Comparison of ENCODE assay signal across 17 mouse cellular contexts in the genomic region with DNA sequence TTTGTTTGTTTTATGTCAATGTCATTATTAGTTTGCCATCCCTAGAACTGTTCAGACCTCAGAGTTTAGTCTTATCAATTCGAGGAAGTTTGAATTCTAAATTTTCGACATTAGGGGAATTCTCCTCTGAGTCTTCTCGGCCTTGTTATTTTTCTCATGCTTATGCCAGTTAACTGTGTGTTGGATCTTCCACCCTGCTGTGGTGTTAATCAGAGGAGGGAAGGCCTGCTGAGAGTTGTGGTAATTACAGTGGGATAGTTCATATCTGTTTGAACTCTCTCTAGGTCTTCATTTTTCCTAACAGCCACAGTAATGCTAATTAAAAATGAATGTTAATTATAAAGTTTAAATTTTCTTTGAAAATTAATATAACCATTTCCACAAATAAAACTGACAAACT.
"Had no signal": no experiment of that assay in that cellular context is flagged by ENCODE, and none has a peak within 500 bp of the region (broad histone marks: within the 10 kb centered on the region; RNA-seq: fewer than 3 reads in every experiment).

No protein-coding gene starts in this region.

- H3K4me3 ChIP-seq: kidney, embryonic 15.5 days; liver, embryonic 13.5 days; midbrain, embryonic 12.5 days; midbrain, embryonic 15.5 days; myocyte; neural tube, embryonic 13.5 days had no signal

- H3K9me3 ChIP-seq: kidney, embryonic 15.5 days; liver, embryonic 13.5 days; midbrain, embryonic 12.5 days; midbrain, embryonic 15.5 days; neural tube, embryonic 13.5 days had no signal

- H3K36me3 ChIP-seq: kidney, embryonic 15.5 days; liver, embryonic 13.5 days; midbrain, embryonic 12.5 days; midbrain, embryonic 15.5 days; neural tube, embryonic 13.5 days had no signal

- ATAC-seq: midbrain, embryonic 15.5 days had no signal

- H3K9ac ChIP-seq: kidney, embryonic 15.5 days; liver, embryonic 13.5 days; midbrain, embryonic 12.5 days; midbrain, embryonic 15.5 days; neural tube, embryonic 13.5 days had no signal

- DNase-seq: kidney, adult 8-10 months; kidney, postnatal 10 days; kidney, postnatal 36 days; liver, embryonic 13.5 days; lung, adult 2 months; lung, postnatal 14 days; lung, postnatal 4 days; right cerebral cortex, adult 18-20 months; right cerebral cortex, postnatal 14 days; right cerebral cortex, postnatal 4 days; thymus, postnatal 25 days had no signal

- H3K27ac ChIP-seq: kidney, embryonic 15.5 days; liver, embryonic 13.5 days; midbrain, embryonic 12.5 days; midbrain, embryonic 15.5 days; neural tube, embryonic 13.5 days; stomach, postnatal 0 days had no signal

- H3K4me2 ChIP-seq: kidney, embryonic 15.5 days; liver, embryonic 13.5 days; midbrain, embryonic 12.5 days; midbrain, embryonic 15.5 days; neural tube, embryonic 13.5 days had no signal

- H3K27me3 ChIP-seq: kidney, embryonic 15.5 days; liver, embryonic 13.5 days; midbrain, embryonic 12.5 days; midbrain, embryonic 15.5 days; neural tube, embryonic 13.5 days had no signal

- H3K4me1 ChIP-seq: kidney, embryonic 15.5 days; liver, embryonic 13.5 days; midbrain, embryonic 12.5 days; midbrain, embryonic 15.5 days; neural tube, embryonic 13.5 days had no signal
